Mouse (Mus musculus) ES-Bruce4 (cell line): ENCODE results near the gene Mydgf. TPM values are rescaled to one million over a fixed set of nuclear protein-coding genes. Genes with fewer than 3 reads are reported as not detected.

Experiments used
- H3K27ac ChIP-seq: 2 replicates; pipeline ENCODE4 v1.5.1; 2012; ENCODE audit warnings: low read length, inconsistent platforms; ENCODE audit not compliant: insufficient read depth
- H3K27me3 ChIP-seq: 2 replicates; pipeline ENCODE4 v1.6.1; 2012; ENCODE audit warnings: mild to moderate bottlenecking, low read length, inconsistent platforms; ENCODE audit not compliant: control insufficient read depth, poor library complexity, insufficient read depth, severe bottlenecking
- H3K36me3 ChIP-seq: 2 replicates; pipeline ENCODE4 v1.6.1; 2012; ENCODE audit warnings: inconsistent platforms, mild to moderate bottlenecking, low read length, moderate library complexity; ENCODE audit not compliant: control insufficient read depth, poor library complexity, insufficient read depth, severe bottlenecking
- H3K4me1 ChIP-seq: one replicate; pipeline ENCODE4 v1.8.1; 2011; ENCODE audit warnings: low read length; ENCODE audit not compliant: control insufficient read depth, insufficient read depth
- H3K4me3 ChIP-seq: 2 replicates; pipeline ENCODE4 v1.5.1; 2011; ENCODE audit warnings: low read depth, mild to moderate bottlenecking, low read length
- H3K9ac ChIP-seq: 2 replicates; pipeline ENCODE4 v1.6.1; 2012; ENCODE audit warnings: low read depth, mild to moderate bottlenecking, inconsistent platforms; ENCODE audit not compliant: poor library complexity, severe bottlenecking
- H3K9me3 ChIP-seq: replicated peaks from 2 replicates; pipeline ENCODE4 v1.6.1; 2012; ENCODE audit warnings: mild to moderate bottlenecking, low read length, inconsistent platforms; ENCODE audit not compliant: control insufficient read depth, poor library complexity, insufficient read depth, severe bottlenecking
- CTCF ChIP-seq: IDR thresholded peaks from one replicate; pipeline ENCODE4 v1.8.1; 2011; ENCODE audit warnings: low read depth, low read length
- EP300 ChIP-seq: IDR thresholded peaks from 2 replicates; pipeline ENCODE4 v1.6.1; 2011; ENCODE audit warnings: low read depth, low read length; ENCODE audit not compliant: insufficient read depth
- POLR2A ChIP-seq: IDR thresholded peaks from one replicate; pipeline ENCODE4 v1.8.1; 2011; ENCODE audit warnings: low read length; ENCODE audit not compliant: insufficient read depth
- polyA plus RNA-seq: library from polyadenylated mRNA; stranded (reverse); fragments of >200 nt; gene quantifications from 2 replicates; pipeline ENCODE4 v1.2.4, GENCODE M21; 2011; ENCODE audit warnings: low read depth; ENCODE audit not compliant: missing spikeins, insufficient read depth, insufficient read length

Mydgf gene
- polyA plus RNA-seq, 1 experiment = 48.4 TPM

DNA sequence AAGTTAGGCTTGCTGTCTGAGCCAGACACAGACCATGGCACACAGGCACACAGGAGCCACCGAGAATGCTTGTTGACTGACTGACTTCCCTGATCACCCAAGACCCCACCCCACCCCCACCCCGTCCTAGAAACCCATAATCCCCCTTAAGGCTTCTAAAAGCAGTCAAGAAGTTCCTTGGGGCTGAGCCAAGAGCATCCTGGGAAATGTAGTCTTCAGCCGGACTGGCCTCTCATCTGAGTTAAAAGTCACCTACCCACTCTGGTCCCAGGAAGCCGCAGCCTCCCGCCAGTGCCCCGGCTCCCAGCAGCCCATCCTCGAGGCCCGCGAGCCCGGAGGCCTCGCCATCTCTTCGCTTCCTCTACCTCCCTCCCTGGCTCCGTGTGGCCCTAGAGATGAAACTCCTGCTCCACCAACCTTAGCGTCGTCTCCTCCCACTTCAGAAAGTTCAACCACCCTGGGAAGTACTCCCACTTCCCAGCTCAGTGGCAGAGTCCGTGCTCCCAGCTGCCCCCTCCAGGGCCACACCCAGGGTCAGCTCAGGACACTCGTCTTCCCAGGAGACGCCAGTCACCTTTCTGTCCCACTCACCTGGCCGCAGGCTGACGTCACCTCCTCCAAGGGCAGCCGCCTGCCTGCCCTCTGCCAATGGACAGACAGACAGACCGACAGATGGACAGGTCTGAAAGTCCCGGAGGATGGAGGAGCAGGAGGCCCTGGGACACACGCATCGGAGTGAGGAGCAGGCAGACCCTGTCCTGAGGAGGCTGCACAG, 45.7 kb downstream of the Mydgf start:
- no peaks in the 10 kb centered on the region for H3K9me3 ChIP-seq
- no peak for TF ChIP-seq EP300
- TF ChIP-seq POLR2A = no peak
- no peak for TF ChIP-seq CTCF
- H3K4me1 ChIP-seq = no peaks in the 10 kb centered on the region
- H3K4me3 ChIP-seq = peak overlapping the region; percentile 10; the same call in 1 of the 2 replicates
- no peak overlapping the region for H3K27ac ChIP-seq
- H3K9ac ChIP-seq = no peak overlapping the region
- H3K27me3 ChIP-seq = no peaks in the 10 kb centered on the region
- no peaks in the 10 kb centered on the region for H3K36me3 ChIP-seq

GRCm38 (mm10) chr17:56136558-56136957, 47.2 kb downstream of the Mydgf start:
- Histone ChIP-seq H3K9me3 (no peaks in the 10 kb centered on the region), H3K9ac (no peak overlapping the region), H3K27me3 (no peaks in the 10 kb centered on the region), H3K27ac (no peak overlapping the region), H3K4me1 (no peaks in the 10 kb centered on the region), H3K36me3 (no peaks in the 10 kb centered on the region), H3K4me3 (no peak overlapping the region)
- TF ChIP-seq CTCF = no peak

- Histone ChIP-seq H3K4me3 (peak overlapping the region; percentile 32), H3K9ac (no peak overlapping the region), H3K27me3 (no peaks in the 10 kb centered on the region), H3K9me3 (no peaks in the 10 kb centered on the region), H3K27ac (no peak overlapping the region), H3K4me1 (no peaks in the 10 kb centered on the region), H3K36me3 (no peaks in the 10 kb centered on the region)
- TF ChIP-seq CTCF (peak; percentile 89), EP300 (no peak)
Observed at GRCm38 (mm10) chr17:56134463-56134971, 49.2 kb downstream of the Mydgf start.

DNA sequence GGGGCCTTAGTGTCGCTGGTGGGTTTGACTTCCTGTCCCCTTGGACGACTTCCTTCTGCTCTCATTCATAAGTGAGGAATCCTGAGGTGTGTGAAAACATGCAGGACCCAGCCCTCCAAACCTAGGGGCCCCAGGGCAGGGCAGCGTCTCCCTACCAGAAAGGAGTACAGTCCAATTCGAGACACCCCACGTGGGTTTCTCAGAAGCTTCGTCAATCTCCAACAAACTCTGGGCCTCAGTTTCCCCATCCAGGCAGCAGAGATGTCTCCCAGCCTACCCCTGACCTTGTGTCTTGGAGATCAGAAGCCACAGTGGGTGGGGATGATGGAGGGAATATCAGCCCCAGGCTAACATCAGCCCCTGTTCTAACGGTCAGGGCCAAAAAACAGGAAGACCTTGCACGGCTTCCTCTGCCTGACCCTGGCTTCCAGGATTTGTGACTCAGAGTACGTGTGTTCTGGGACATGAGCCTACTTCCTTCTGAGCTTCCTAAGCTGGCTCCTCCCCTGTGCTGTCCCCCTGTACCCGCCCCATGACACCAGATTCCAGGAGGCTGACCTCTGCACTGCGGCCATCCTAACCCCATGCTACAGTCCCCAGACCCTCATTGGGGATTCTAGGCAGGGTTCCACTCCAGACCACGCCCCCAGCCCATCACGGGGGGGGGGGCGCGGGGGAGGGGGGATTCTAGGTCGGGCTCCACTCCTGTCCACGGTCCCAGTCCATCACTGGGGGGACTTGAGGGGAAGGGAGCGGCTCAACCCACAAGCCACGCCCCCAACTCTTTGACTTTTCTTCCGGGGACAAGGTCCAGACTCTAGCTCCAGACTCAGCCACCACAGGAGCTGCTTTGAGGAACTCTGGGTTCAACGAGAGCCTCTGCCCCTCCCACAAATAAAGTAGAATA, 50.0 kb downstream of the Mydgf start:
- Histone ChIP-seq H3K9ac (no peak overlapping the region), H3K27me3 (no peaks in the 10 kb centered on the region), H3K4me3 (0 out of 2 replicates have a peak overlapping the region, but pooled peaks have one; percentile 32), H3K9me3 (no peaks in the 10 kb centered on the region), H3K4me1 (no peaks in the 10 kb centered on the region), H3K27ac (no peak overlapping the region), H3K36me3 (no peaks in the 10 kb centered on the region)
- TF ChIP-seq POLR2A = no peak
- no peak for TF ChIP-seq EP300
- TF ChIP-seq CTCF = no peak

DNA sequence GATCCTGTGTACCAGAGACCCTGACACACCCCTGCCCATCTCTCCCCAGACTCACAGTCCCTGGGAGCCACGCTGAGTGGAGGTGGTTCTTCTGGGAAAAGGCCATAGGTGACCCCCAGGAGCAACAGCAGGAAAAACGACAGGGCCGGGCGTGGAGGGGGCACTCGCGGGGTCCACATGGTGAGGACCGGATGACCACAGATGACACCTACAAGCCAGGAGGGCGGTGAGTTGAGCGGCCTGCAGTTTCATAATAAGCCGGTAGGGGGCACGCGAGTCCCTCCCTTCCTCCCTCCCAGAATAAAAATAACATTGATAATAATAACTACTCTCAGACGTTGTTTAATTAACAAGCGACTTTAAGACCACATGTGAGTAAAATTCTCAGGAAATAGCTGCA, 51.1 kb downstream of the Mydgf start:
- Histone ChIP-seq H3K4me1 (no peaks in the 10 kb centered on the region), H3K36me3 (no peaks in the 10 kb centered on the region), H3K27ac (no peak overlapping the region), H3K9ac (no peak overlapping the region), H3K27me3 (no peaks in the 10 kb centered on the region), H3K4me3 (no peak overlapping the region), H3K9me3 (no peaks in the 10 kb centered on the region)
- TF ChIP-seq CTCF (peak; percentile 69), EP300 (no peak), POLR2A (no peak)

DNA sequence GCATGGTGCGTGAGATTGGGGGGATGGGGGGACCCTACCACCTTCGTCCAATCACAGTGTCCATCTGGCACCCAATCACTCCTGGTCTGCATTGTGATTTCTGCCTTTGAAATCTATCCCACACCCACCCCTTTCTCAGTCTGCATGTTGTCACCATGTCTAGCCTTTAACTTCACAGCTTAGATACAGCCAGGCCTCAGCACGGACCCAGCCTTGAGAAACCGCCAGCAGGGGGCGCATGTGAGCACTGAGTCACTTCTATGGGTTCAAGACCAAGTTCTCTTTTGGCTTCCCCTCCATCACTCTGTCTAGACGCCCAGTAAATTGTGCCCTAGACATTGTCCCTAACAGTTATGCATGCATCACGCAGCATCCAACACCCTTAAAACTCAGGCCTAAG, 51.9 kb downstream of the Mydgf start:
- H3K9ac ChIP-seq = no peak overlapping the region
- TF ChIP-seq EP300 = no peak
- peak; percentile 83 for TF ChIP-seq CTCF
- no peak for TF ChIP-seq POLR2A
- no peaks in the 10 kb centered on the region for H3K27me3 ChIP-seq
- no peak overlapping the region for H3K4me3 ChIP-seq
- no peaks in the 10 kb centered on the region for H3K4me1 ChIP-seq
- no peaks in the 10 kb centered on the region for H3K9me3 ChIP-seq
- no peaks in the 10 kb centered on the region for H3K36me3 ChIP-seq
- no peak overlapping the region for H3K27ac ChIP-seq
